In the genomic region with DNA sequence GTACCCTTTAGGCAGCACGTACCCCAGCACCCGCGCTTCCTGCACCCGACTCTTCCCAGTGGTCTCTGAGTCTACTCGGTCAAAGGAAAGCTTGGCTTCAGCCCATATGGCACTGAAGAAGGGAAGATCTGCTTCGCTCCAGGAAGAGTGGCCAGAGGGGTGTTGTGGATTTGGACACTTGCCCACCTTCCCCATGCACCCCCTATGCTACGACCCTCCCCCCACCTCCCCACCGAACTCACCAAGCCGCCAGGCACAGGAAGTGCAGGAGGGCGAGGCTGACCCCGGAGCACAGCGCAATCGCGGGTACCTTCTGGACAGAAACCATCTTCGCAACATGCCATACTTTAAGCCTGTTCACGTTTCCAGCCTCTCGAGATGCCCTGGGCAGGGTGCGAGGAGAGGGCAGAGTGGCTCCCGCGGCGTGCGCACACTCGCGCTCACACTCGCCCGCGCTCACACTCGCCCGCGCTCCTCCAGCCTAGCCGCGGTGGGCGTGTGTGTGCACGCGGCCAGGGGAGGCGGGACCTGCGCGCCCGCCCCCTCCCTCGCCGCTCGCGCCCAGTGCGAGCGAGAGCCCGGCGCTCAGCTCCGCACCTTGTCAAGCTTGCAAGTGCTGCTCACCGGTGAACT, we compare ENCODE assay signal across 8 mouse cellular contexts. TPM values are rescaled to one million over a fixed set of nuclear protein-coding genes. Genes with fewer than 3 reads are reported as not detected.
DNase-seq lines count a peak whose midpoint lies in the region; ATAC-seq and TF ChIP-seq lines count a peak whose summit lies in the region.

Gabrb1 (plus strand) TSS at position 632 of the 633 bp plus-strand sequence.

- no peaks in the 10 kb centered on the region for H3K9me3 ChIP-seq in E14TG2a.4 (ENCODE audit: low read length)
- H3K9me3 ChIP-seq in forebrain, embryonic 11.5 days (ENCODE audit: control insufficient read depth, low read length): no peaks in the 10 kb centered on the region
- H3K9me3 ChIP-seq in hindbrain, embryonic 16.5 days (ENCODE audit: control insufficient read depth, low read length): no peaks in the 10 kb centered on the region
- no peaks in the 10 kb centered on the region for H3K9me3 ChIP-seq in limb, embryonic 10.5 days (replicated peaks)
- H3K9me3 ChIP-seq in midbrain, embryonic 11.5 days (ENCODE audit: control insufficient read depth, low read length): no peaks in the 10 kb centered on the region
- H3K9me3 ChIP-seq in stomach, embryonic 16.5 days (replicated peaks; ENCODE audit: control insufficient read depth, low read length): no peaks in the 10 kb centered on the region

- peak within 1 kb of the TSS; percentile 32 for H3K9ac ChIP-seq in forebrain, embryonic 11.5 days (ENCODE audit: low read length)
- peak within 1 kb of the TSS; percentile 63 for H3K9ac ChIP-seq in hindbrain, embryonic 16.5 days (ENCODE audit: low read depth, low read length)
- H3K9ac ChIP-seq in midbrain, embryonic 11.5 days (ENCODE audit: low read length): peak within 1 kb of the TSS; percentile 47
- peak within 1 kb of the TSS; percentile 37 for H3K9ac ChIP-seq in stomach, embryonic 16.5 days (ENCODE audit: low read length)

- H3K27ac ChIP-seq in forebrain, embryonic 11.5 days (ENCODE audit: low read depth, low read length): no peak within 1 kb of the TSS
- no peak within 1 kb of the TSS for H3K27ac ChIP-seq in hindbrain, embryonic 16.5 days (ENCODE audit: low read depth, low read length)
- peak within 1 kb of the TSS; percentile 50; the same call in 1 of the 2 replicates for H3K27ac ChIP-seq in limb, embryonic 10.5 days
- H3K27ac ChIP-seq in midbrain, embryonic 11.5 days (ENCODE audit: low read depth, low read length): no peak within 1 kb of the TSS
- H3K27ac ChIP-seq in stomach, embryonic 16.5 days (ENCODE audit: low read length): no peak within 1 kb of the TSS

- peak; percentile 94 for ATAC-seq in forebrain, embryonic 11.5 days (replicated peaks; ENCODE audit: low FRiP score)
- peak; percentile 95 for ATAC-seq in hindbrain, embryonic 16.5 days
- ATAC-seq in midbrain, embryonic 11.5 days (ENCODE audit: low FRiP score): peak; percentile 93
- peak; percentile 90 for ATAC-seq in stomach, embryonic 16.5 days (ENCODE audit: insufficient read depth, low FRiP score)

- no peaks in the 10 kb centered on the region for H3K36me3 ChIP-seq in E14TG2a.4 (ENCODE audit: insufficient read depth, low read length)
- H3K36me3 ChIP-seq in forebrain, embryonic 11.5 days (ENCODE audit: control insufficient read depth, insufficient read depth, low read length): no peaks in the 10 kb centered on the region
- H3K36me3 ChIP-seq in hindbrain, embryonic 16.5 days (ENCODE audit: control insufficient read depth, insufficient read depth, low read length): no peaks in the 10 kb centered on the region
- no peaks in the 10 kb centered on the region for H3K36me3 ChIP-seq in limb, embryonic 10.5 days
- H3K36me3 ChIP-seq in midbrain, embryonic 11.5 days (ENCODE audit: control insufficient read depth, insufficient read depth, low read length): no peaks in the 10 kb centered on the region
- H3K36me3 ChIP-seq in stomach, embryonic 16.5 days (ENCODE audit: control insufficient read depth, insufficient read depth, low read length): no peaks in the 10 kb centered on the region

- peak within 1 kb of the TSS; percentile 81 for H3K4me3 ChIP-seq in E14TG2a.4 (replicated peaks; ENCODE audit: low read length)
- peak within 1 kb of the TSS; percentile 51 for H3K4me3 ChIP-seq in forebrain, embryonic 11.5 days (ENCODE audit: low read depth, low read length)
- H3K4me3 ChIP-seq in hindbrain, embryonic 16.5 days (ENCODE audit: low read length): peak within 1 kb of the TSS; percentile 68
- H3K4me3 ChIP-seq in limb, embryonic 10.5 days: peak within 1 kb of the TSS; percentile 63
- peak within 1 kb of the TSS; percentile 54 for H3K4me3 ChIP-seq in midbrain, embryonic 11.5 days (ENCODE audit: low read depth, low read length)
- H3K4me3 ChIP-seq in stomach, embryonic 16.5 days (replicated peaks; ENCODE audit: low read length): peak within 1 kb of the TSS; percentile 56

- DNase-seq in brain, embryonic 14.5 days (ENCODE audit: low read depth): peak; percentile 75
- peak; percentile 70 for DNase-seq in forebrain, embryonic 11.5 days (ENCODE audit: low spot score)
- DNase-seq in limb, embryonic 10.5 days (ENCODE audit: low spot score): peak; percentile 61
- DNase-seq in midbrain, embryonic 11.5 days (ENCODE audit: low spot score, missing footprints): peak; percentile 94
- no peak for DNase-seq in gastrocnemius, postnatal 25 days

- peaks cover 16% of the 10 kb centered on the region; the same call in 1 of the 2 replicates for H3K4me1 ChIP-seq in E14TG2a.4 (replicated peaks; ENCODE audit: low read depth, low read length)
- H3K4me1 ChIP-seq in forebrain, embryonic 11.5 days (replicated peaks; ENCODE audit: control insufficient read depth, insufficient read depth, low read length): peaks cover 5% of the 10 kb centered on the region; the same call in 1 of the 2 replicates
- no peaks in the 10 kb centered on the region for H3K4me1 ChIP-seq in hindbrain, embryonic 16.5 days (ENCODE audit: control insufficient read depth, insufficient read depth, low read depth, low read length)
- peaks cover 20% of the 10 kb centered on the region for H3K4me1 ChIP-seq in limb, embryonic 10.5 days
- H3K4me1 ChIP-seq in midbrain, embryonic 11.5 days (ENCODE audit: control insufficient read depth, insufficient read depth, low read length): peaks cover 3% of the 10 kb centered on the region; the same call in 1 of the 2 replicates
- H3K4me1 ChIP-seq in stomach, embryonic 16.5 days (ENCODE audit: control insufficient read depth, insufficient read depth, low read length): 0 out of 2 replicates have a peak, but pooled peaks cover 4% of the 10 kb centered on the region

- TF ChIP-seq CTCF in E14TG2a.4 (conservative IDR thresholded peaks at IDR 0.05; ENCODE audit: low read length): no peak
- TF ChIP-seq CTCF in brain, embryonic 14.5 days (IDR thresholded peaks at IDR 0.05; ENCODE audit: borderline replicate concordance, extremely low read depth, insufficient read depth, insufficient read length): no peak

- under 1% methylated on average over 44 of the region's 49 CpGs for WGBS in forebrain, embryonic 11.5 days
- 0% methylated on average over 45 of the region's 49 CpGs for WGBS in hindbrain, embryonic 16.5 days
- 0% methylated on average over 49 of the region's 49 CpGs for whole genome bisulfite sequencing in limb, embryonic 10.5 days
- WGBS in midbrain, embryonic 11.5 days: under 1% methylated on average over 48 of the region's 49 CpGs
- under 1% methylated on average over 49 of the region's 49 CpGs for WGBS in stomach, embryonic 16.5 days

- TF ChIP-seq POLR2A in brain, embryonic 14.5 days (IDR thresholded peaks at IDR 0.05; ENCODE audit: borderline replicate concordance, extremely low read depth, insufficient read depth, insufficient read length, poor library complexity, severe bottlenecking): no peak

- H3K27me3 ChIP-seq in E14TG2a.4 (ENCODE audit: insufficient read depth, low read length): peaks cover 48% of the 10 kb centered on the region
- H3K27me3 ChIP-seq in forebrain, embryonic 11.5 days (ENCODE audit: control insufficient read depth, insufficient read depth, low read length): peaks cover 4% of the 10 kb centered on the region
- peaks cover 3% of the 10 kb centered on the region; the same call in 1 of the 2 replicates for H3K27me3 ChIP-seq in hindbrain, embryonic 16.5 days (replicated peaks; ENCODE audit: control insufficient read depth, insufficient read depth, low read length)
- peaks cover 43% of the 10 kb centered on the region for H3K27me3 ChIP-seq in limb, embryonic 10.5 days (ENCODE audit: low read depth, poor library complexity, severe bottlenecking)
- peaks cover 16% of the 10 kb centered on the region for H3K27me3 ChIP-seq in midbrain, embryonic 11.5 days (ENCODE audit: control insufficient read depth, insufficient read depth, low read length)
- H3K27me3 ChIP-seq in stomach, embryonic 16.5 days (ENCODE audit: control insufficient read depth, insufficient read depth, low read length): peaks cover 9% of the 10 kb centered on the region

- H3K4me2 ChIP-seq in forebrain, embryonic 11.5 days (ENCODE audit: low read depth, low read length, severe bottlenecking): peak within 1 kb of the TSS; percentile 88
- peak within 1 kb of the TSS; percentile 86 for H3K4me2 ChIP-seq in hindbrain, embryonic 16.5 days (ENCODE audit: low read length)
- H3K4me2 ChIP-seq in midbrain, embryonic 11.5 days: peak within 1 kb of the TSS; percentile 97
- H3K4me2 ChIP-seq in stomach, embryonic 16.5 days (ENCODE audit: low read depth, low read length): peak within 1 kb of the TSS; percentile 98

RNA-seq across cellular contexts. Expression of gene Gabrb1, which starts in this region (rescaled TPM):
- 2.8 and 4.3 TPM in 2 replicates for polyA plus RNA-seq in brain, embryonic 14.5 days (2012; rRNA removed)
- polyA plus RNA-seq in forebrain, embryonic 11.5 days (2014; fragmentation: Nextera tagmentation; extraction: Ambion mirVana): 0.37 and 0.51 TPM in 2 replicates
- polyA plus RNA-seq in hindbrain, embryonic 16.5 days (2015; fragmentation: Nextera tagmentation; extraction: Ambion mirVana): 37.0 and 42.1 TPM in 2 replicates
- 0.01 and 0.04 TPM in 2 replicates for polyA plus RNA-seq in limb, embryonic 10.5 days (2016; fragmentation: Nextera tagmentation; extraction: Ambion mirVana)
- polyA plus RNA-seq in midbrain, embryonic 11.5 days (2014; fragmentation: Nextera tagmentation; extraction: Ambion mirVana): 0.88 and 0.90 TPM in 2 replicates
- polyA plus RNA-seq in stomach, embryonic 16.5 days (2015; fragmentation: Nextera tagmentation; extraction: Ambion mirVana): 0.92 TPM in 2 replicates
- not detected for total RNA-seq in gastrocnemius, postnatal 25 days (2021)

Comparison
In these comparisons a context has a peak if more than half of its experiments do, and no peak if none do; other contexts are left out.
1. Peak in DNase-seq, ATAC-seq, H3K4me3 ChIP-seq, H3K9ac ChIP-seq and H3K4me2 ChIP-seq in forebrain, embryonic 11.5 days; RNA of the gene not detected or under 1 TPM.
2. Peak in DNase-seq, H3K4me3 ChIP-seq and H3K27ac ChIP-seq in limb, embryonic 10.5 days; RNA of the gene not detected or under 1 TPM.
3. Peak in DNase-seq, ATAC-seq, H3K4me3 ChIP-seq, H3K9ac ChIP-seq and H3K4me2 ChIP-seq in midbrain, embryonic 11.5 days; RNA of the gene not detected or under 1 TPM.
4. Peak in ATAC-seq, H3K4me3 ChIP-seq, H3K9ac ChIP-seq and H3K4me2 ChIP-seq in stomach, embryonic 16.5 days; RNA of the gene not detected or under 1 TPM.